9 mouse cellular contexts compared by ENCODE assay signal in genomic region chr1:78510862-78511261, GRCm38 (mm10). TPM values are rescaled to one million over a fixed set of nuclear protein-coding genes. Genes with fewer than 3 reads are reported as not detected.
DNase-seq lines count a peak whose midpoint lies in the region; ATAC-seq and TF ChIP-seq lines count a peak whose summit lies in the region.
"Had no signal": no experiment of that assay in that cellular context is flagged by ENCODE, and none has a peak within 500 bp of the region (broad histone marks: within the 10 kb centered on the region; RNA-seq: fewer than 3 reads in every experiment).

Gene Mogat1 (plus strand): TSS chr1:78510991.

- no peaks in the 10 kb centered on the region for H3K9me3 ChIP-seq in heart, postnatal 0 days (replicated peaks; ENCODE audit: control insufficient read depth, low read length)
- H3K9me3 ChIP-seq in forebrain, embryonic 14.5 days (replicated peaks; ENCODE audit: control insufficient read depth, low read length) = no peaks in the 10 kb centered on the region
- no peaks in the 10 kb centered on the region for H3K9me3 ChIP-seq in neural tube, embryonic 12.5 days

- intact Hi-C loops in heart, adult 2 months (cut with DNase I) = no loop called here

- TF ChIP-seq POLR2A in heart, adult 2 months (IDR thresholded peaks at IDR 0.05; ENCODE audit: insufficient read depth, low read depth, low read length) = no peak

- no peak within 1 kb of the TSS for H3K9ac ChIP-seq in heart, postnatal 0 days (replicated peaks; ENCODE audit: low read depth, low read length)
- no peak within 1 kb of the TSS for H3K9ac ChIP-seq in heart, adult 2 months (ENCODE audit: low read depth, low read length)
- H3K9ac ChIP-seq in forebrain, embryonic 14.5 days (ENCODE audit: low read length) = peak within 1 kb of the TSS; percentile 54
- H3K9ac ChIP-seq in neural tube, embryonic 12.5 days = peak within 1 kb of the TSS; percentile 53; the same call in 1 of the 2 replicates

- no peak for TF ChIP-seq EP300 in heart, postnatal 0 days (IDR thresholded peaks at IDR 0.05; ENCODE audit: low read depth)
- TF ChIP-seq EP300 in heart, adult 2 months (IDR thresholded peaks at IDR 0.05; ENCODE audit: insufficient read depth, low read depth, low read length) = no peak

- H3K27ac ChIP-seq in heart, postnatal 0 days (ENCODE audit: low read depth) = no peak within 1 kb of the TSS
- H3K27ac ChIP-seq in heart, adult 2 months = no peak within 1 kb of the TSS
- no peak within 1 kb of the TSS for H3K27ac ChIP-seq in forebrain, embryonic 14.5 days (ENCODE audit: low read depth, low read length)
- no peak within 1 kb of the TSS for H3K27ac ChIP-seq in neural tube, embryonic 12.5 days

- H3K27me3 ChIP-seq in heart, postnatal 0 days (ENCODE audit: control insufficient read depth, insufficient read depth, low read length) = peaks cover 15% of the 10 kb centered on the region
- peaks cover 2% of the 10 kb centered on the region; the same call in 1 of the 2 replicates for H3K27me3 ChIP-seq in heart, adult 2 months (ENCODE audit: control insufficient read depth, insufficient read depth, low read length)
- H3K27me3 ChIP-seq in forebrain, embryonic 14.5 days (replicated peaks; ENCODE audit: control insufficient read depth, insufficient read depth, low read length) = no peaks in the 10 kb centered on the region
- no peaks in the 10 kb centered on the region; the same call in 1 of the 2 replicates for H3K27me3 ChIP-seq in neural tube, embryonic 12.5 days (replicated peaks)

- no peaks in the 10 kb centered on the region for H3K79me2 ChIP-seq in heart, adult 2 months (replicated peaks; ENCODE audit: control insufficient read depth, insufficient read depth, low read length)

- peak within 1 kb of the TSS; percentile 58 for H3K4me2 ChIP-seq in heart, postnatal 0 days (ENCODE audit: low read depth, low read length)
- peak within 1 kb of the TSS; percentile 54 for H3K4me2 ChIP-seq in forebrain, embryonic 14.5 days (ENCODE audit: low read length)
- H3K4me2 ChIP-seq in neural tube, embryonic 12.5 days (replicated peaks) = peak within 1 kb of the TSS; percentile 64

- peak within 1 kb of the TSS; percentile 16; the same call in 1 of the 2 replicates for H3K4me3 ChIP-seq in heart, postnatal 0 days (ENCODE audit: low read depth, low read length)
- H3K4me3 ChIP-seq in heart, adult 2 months = no peak within 1 kb of the TSS
- peak within 1 kb of the TSS; percentile 22 for H3K4me3 ChIP-seq in forebrain, embryonic 14.5 days (ENCODE audit: low read depth, low read length)
- peak within 1 kb of the TSS; percentile 25 for H3K4me3 ChIP-seq in neural tube, embryonic 12.5 days

- 56% methylated on average over 5 of the region's 5 CpGs for WGBS in heart, postnatal 0 days
- 40% methylated on average over 5 of the region's 5 CpGs for WGBS in heart, adult 2 months
- WGBS in forebrain, embryonic 14.5 days = 50% methylated on average over 5 of the region's 5 CpGs
- 78% methylated on average over 5 of the region's 5 CpGs for WGBS in neural tube, embryonic 12.5 days

- no peak for ATAC-seq in heart, postnatal 0 days (ENCODE audit: insufficient read depth, low read depth)
- ATAC-seq in forebrain, embryonic 14.5 days = no peak
- no peak for ATAC-seq in neural tube, embryonic 12.5 days (ENCODE audit: low FRiP score, low read depth)

- no peak for TF ChIP-seq CTCF in heart, postnatal 0 days (IDR thresholded peaks at IDR 0.05; ENCODE audit: low read depth)
- TF ChIP-seq CTCF in heart, adult 2 months (IDR thresholded peaks at IDR 0.05) = no peak

- no peak for DNase-seq in heart, postnatal 0 days (ENCODE audit: low spot score)
- no peak for DNase-seq in heart, adult 2 months
- DNase-seq in forebrain, embryonic 14.5 days (ENCODE audit: low spot score) = no peak
- DNase-seq in kidney, postnatal 25 days = peak; percentile 30 to 70
- no peak for DNase-seq in frontal cortex, postnatal 10 days (ENCODE audit: low spot score in 2 of 2)
- no peak for DNase-seq in gastrocnemius, adult 8-10 months (ENCODE audit: low spot score in 2 of 2)
- no peak for DNase-seq in thymus, adult 18-20 months
- DNase-seq: cerebellum, adult 8-10 months had no signal

- peaks cover 5% of the 10 kb centered on the region; the same call in 1 of the 2 replicates for H3K4me1 ChIP-seq in heart, postnatal 0 days (ENCODE audit: control insufficient read depth, insufficient read depth)
- H3K4me1 ChIP-seq in heart, adult 2 months (ENCODE audit: control insufficient read depth, insufficient read depth, low read length) = no peaks in the 10 kb centered on the region
- H3K4me1 ChIP-seq in forebrain, embryonic 14.5 days (ENCODE audit: control insufficient read depth, insufficient read depth, low read length) = no peaks in the 10 kb centered on the region
- no peaks in the 10 kb centered on the region for H3K4me1 ChIP-seq in neural tube, embryonic 12.5 days

- no peaks in the 10 kb centered on the region for H3K36me3 ChIP-seq in heart, postnatal 0 days (replicated peaks; ENCODE audit: control insufficient read depth, insufficient read depth, low read length)
- no peaks in the 10 kb centered on the region for H3K36me3 ChIP-seq in heart, adult 2 months (ENCODE audit: control insufficient read depth, insufficient read depth, low read length)
- H3K36me3 ChIP-seq in forebrain, embryonic 14.5 days (ENCODE audit: control insufficient read depth, insufficient read depth, low read length) = no peaks in the 10 kb centered on the region
- no peaks in the 10 kb centered on the region for H3K36me3 ChIP-seq in neural tube, embryonic 12.5 days

RNA-seq across cellular contexts. Expression of gene Mogat1, which starts in this region (rescaled TPM):
- total RNA-seq in heart, postnatal 0 days (2014; rRNA removed; ENCODE audit: low replicate concordance) = 0.70 TPM in 1 of 2 replicates, not detected in the other
- polyA plus RNA-seq in heart, postnatal 0 days (2015; fragmentation: Nextera tagmentation; extraction: Ambion mirVana) = 0.75 TPM in 1 of 2 replicates, not detected in the other
- total RNA-seq in heart, adult 2 months (2021) = not detected
- polyA plus RNA-seq in heart, adult 2 months (2012; rRNA removed) = 0.82 and 3.1 TPM in 2 replicates
- not detected in 2 replicates for polyA plus RNA-seq in forebrain, embryonic 14.5 days (2014; fragmentation: Nextera tagmentation; extraction: Ambion mirVana)
- 0.37 and 0.75 TPM in 2 replicates for polyA plus RNA-seq in neural tube, embryonic 12.5 days (2016; fragmentation: Nextera tagmentation; extraction: Ambion mirVana)
- under 1 TPM in 1 of 4 experiments, not detected in 3; 0.67 TPM for total RNA-seq in gastrocnemius, adult 8-10 months (2022)

Comparison
In these comparisons a context has a peak if more than half of its experiments do, and no peak if none do; other contexts are left out.
1. DNase-seq: peak in kidney, postnatal 25 days (2 of 2); none in heart, postnatal 0 days (single experiment), heart, adult 2 months (0 of 2), forebrain, embryonic 14.5 days (single experiment), frontal cortex, postnatal 10 days (0 of 2), gastrocnemius, adult 8-10 months (0 of 2) and thymus, adult 18-20 months (0 of 2).
2. H3K9ac ChIP-seq: peak in forebrain, embryonic 14.5 days (single experiment) and neural tube, embryonic 12.5 days (single experiment); none in heart, postnatal 0 days (single experiment) and heart, adult 2 months (single experiment).
3. Peak in every context shown above with its lines, with median percentiles within 50 percentile points of each other: H3K4me2 ChIP-seq.